Mouse (Mus musculus) bone marrow macrophage, adult 2 months (primary cell): Measurements from ENCODE around the gene Pigb. TPM values are rescaled to one million over a fixed set of nuclear protein-coding genes. Genes with fewer than 3 reads are reported as not detected.

Experiments
- H3K27ac ChIP-seq: 2 replicates; pipeline ENCODE4 v1.5.1; 2012; ENCODE audit warnings: low read depth, low read length; ENCODE audit not compliant: insufficient read depth
- H3K4me1 ChIP-seq: 2 replicates; pipeline ENCODE4 v1.6.1; 2012; ENCODE audit warnings: low read length; ENCODE audit not compliant: control insufficient read depth, insufficient read depth
- H3K4me3 ChIP-seq: 2 replicates; pipeline ENCODE4 v1.5.1; 2012; ENCODE audit warnings: mild to moderate bottlenecking, low read length, moderate library complexity; ENCODE audit not compliant: insufficient read depth
- CTCF ChIP-seq: IDR thresholded peaks from 2 replicates; pipeline ENCODE4 v1.5.1; 2012; ENCODE audit warnings: low read depth, mild to moderate bottlenecking, low read length, moderate library complexity
- POLR2A ChIP-seq: IDR thresholded peaks from 2 replicates; pipeline ENCODE4 v1.6.1; 2012; ENCODE audit warnings: mild to moderate bottlenecking, low read depth, low read length, borderline replicate concordance
- polyA plus RNA-seq: library from polyadenylated mRNA; stranded (reverse); fragments of >200 nt; gene quantifications from 2 replicates; pipeline ENCODE4 v1.2.4, GENCODE M21; 2012; ENCODE audit not compliant: missing spikeins, insufficient read depth, insufficient read length

The Pigb gene
- polyA plus RNA-seq, 1 experiment, result 15.3 TPM

- H3K27ac ChIP-seq, result no peak overlapping the region
- no peaks in the 10 kb centered on the region for H3K4me1 ChIP-seq
- TF ChIP-seq POLR2A (no peak), CTCF (no peak)
- H3K4me3 ChIP-seq, result no peak overlapping the region
Observed at GRCm38 (mm10) chr9:73025818-73026636, 14.2 kb downstream of the Pigb start.

GRCm38 (mm10) chr9:73020566-73021097, 19.5 kb downstream of the Pigb start:
- no peak overlapping the region for H3K27ac ChIP-seq
- no peak for TF ChIP-seq POLR2A
- no peak for TF ChIP-seq CTCF
- no peaks in the 10 kb centered on the region for H3K4me1 ChIP-seq
- no peak overlapping the region for H3K4me3 ChIP-seq

GRCm38 (mm10) chr9:73019841-73020240, 20.3 kb downstream of the Pigb start:
- no peak for TF ChIP-seq POLR2A
- TF ChIP-seq CTCF, result no peak

DNA sequence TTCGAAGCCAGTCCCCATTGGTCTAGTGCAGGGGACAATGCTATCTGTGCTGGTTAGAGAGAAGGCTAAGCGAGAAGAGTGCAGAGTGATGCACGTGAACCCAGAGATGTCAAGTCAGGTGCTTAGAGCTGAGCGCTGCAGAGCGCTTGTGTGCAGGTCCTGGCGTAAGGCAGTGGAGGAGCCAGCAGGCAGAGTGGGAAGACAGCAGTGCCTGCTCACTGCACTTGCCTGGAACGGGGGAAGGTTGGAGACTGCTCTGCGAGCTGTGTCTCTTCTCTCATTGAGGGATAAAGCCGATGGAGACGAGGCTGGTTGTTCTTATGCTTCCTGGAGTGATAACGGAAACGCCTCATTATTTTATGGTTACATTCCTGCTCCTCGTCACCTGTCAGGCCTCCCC, 25.5 kb downstream of the Pigb start:
- Histone ChIP-seq H3K4me1 (no peaks in the 10 kb centered on the region), H3K27ac (no peak overlapping the region), H3K4me3 (no peak overlapping the region)
- TF ChIP-seq CTCF, result no peak
- TF ChIP-seq POLR2A, result no peak

More at GRCm38 (mm10) chr9:73019841-73020240, 20.3 kb downstream of the Pigb start:
- no peak overlapping the region for H3K27ac ChIP-seq
- H3K4me1 ChIP-seq, result no peaks in the 10 kb centered on the region
- no peak overlapping the region for H3K4me3 ChIP-seq

DNA sequence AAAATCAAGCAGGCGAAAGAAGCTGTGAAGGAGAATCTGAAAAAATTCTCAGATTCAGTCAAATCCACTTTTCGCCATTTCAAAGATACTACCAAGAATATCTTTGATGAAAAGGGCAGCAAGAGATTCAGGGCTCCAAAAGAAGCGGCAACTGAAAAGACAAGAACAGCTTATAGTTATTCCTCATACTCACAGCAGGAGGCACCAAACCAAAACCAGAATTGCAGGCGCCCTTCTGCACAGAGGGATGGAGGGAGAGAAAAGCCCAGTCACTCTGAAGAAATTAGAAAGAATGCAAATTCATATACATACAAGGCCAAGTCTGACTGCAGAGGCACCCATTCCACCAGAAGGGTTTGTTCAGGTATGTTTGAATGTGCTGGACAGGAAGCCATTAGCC, 27.5 kb downstream of the Pigb start:
- H3K4me1 ChIP-seq, result no peaks in the 10 kb centered on the region

GRCm38 (mm10) chr9:73008384-73008783, 31.8 kb downstream of the Pigb start:
- Histone ChIP-seq H3K27ac (no peak overlapping the region), H3K4me1 (no peaks in the 10 kb centered on the region), H3K4me3 (no peak overlapping the region)
- TF ChIP-seq CTCF, result no peak
- TF ChIP-seq POLR2A, result no peak

More for the DNA sequence above, 27.5 kb downstream of the Pigb start:
- no peak for TF ChIP-seq CTCF
- TF ChIP-seq POLR2A, result no peak
- Histone ChIP-seq H3K4me3 (no peak overlapping the region), H3K27ac (no peak overlapping the region)

GRCm38 (mm10) chr9:73006175-73006574, 34.0 kb downstream of the Pigb start:
- no peak overlapping the region for H3K27ac ChIP-seq
- H3K4me3 ChIP-seq, result no peak overlapping the region
- TF ChIP-seq CTCF, result no peak
- TF ChIP-seq POLR2A, result no peak
- H3K4me1 ChIP-seq, result peaks cover 9% of the 10 kb centered on the region

- H3K4me1 ChIP-seq, result peaks cover 14% of the 10 kb centered on the region
- H3K27ac ChIP-seq, result no peak overlapping the region
- no peak for TF ChIP-seq CTCF
- TF ChIP-seq POLR2A, result no peak
- H3K4me3 ChIP-seq, result no peak overlapping the region
Observed at GRCm38 (mm10) chr9:73005106-73005505, 35.1 kb downstream of the Pigb start.

- no peak for TF ChIP-seq POLR2A
- no peak for TF ChIP-seq CTCF
- H3K4me3 ChIP-seq, result no peak overlapping the region
- H3K4me1 ChIP-seq, result peaks cover 14% of the 10 kb centered on the region
- H3K27ac ChIP-seq, result no peak overlapping the region
Observed at GRCm38 (mm10) chr9:73004076-73004475, 36.1 kb downstream of the Pigb start.

DNA sequence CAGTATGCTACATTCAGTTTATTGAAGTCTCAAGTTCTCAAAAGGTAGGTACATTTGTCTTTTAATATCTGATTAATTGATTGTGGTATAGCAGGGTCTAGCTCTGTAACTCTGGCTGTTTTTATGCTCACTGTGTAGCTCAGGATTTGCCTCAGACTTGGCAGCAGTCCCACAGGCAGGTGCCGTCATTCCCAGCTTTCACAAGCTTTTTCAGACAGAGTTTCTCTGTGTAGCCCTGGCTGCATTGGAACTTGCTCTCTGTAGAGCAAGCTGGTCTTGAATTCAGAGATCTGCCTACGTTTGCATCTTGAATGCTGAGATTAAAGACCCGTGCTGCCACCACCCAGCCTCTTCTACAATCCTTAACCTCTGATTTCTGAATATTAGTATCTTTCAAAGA, 38.0 kb downstream of the Pigb start:
- no peak for TF ChIP-seq POLR2A
- TF ChIP-seq CTCF, result no peak
- peak overlapping the region; percentile 54; the same call in 1 of the 2 replicates for H3K27ac ChIP-seq
- H3K4me1 ChIP-seq, result peaks cover 18% of the 10 kb centered on the region
- H3K4me3 ChIP-seq, result no peak overlapping the region
